Mouse (Mus musculus) intestine, embryonic 14.5 days (tissue): ENCODE data around the gene Tex12. TPM values are rescaled to one million over a fixed set of nuclear protein-coding genes. Genes with fewer than 3 reads are reported as not detected.

ENCODE experiments used
- ATAC-seq: fragments of 200-750 bp; cut with Nextera tagmentation; replicated peaks from 2 replicates; pipeline ENCODE4 v1.8.0; 2017; ENCODE audit warnings: low read depth, moderate number of reproducible peaks, moderate TSS enrichment, moderate library complexity; ENCODE audit not compliant: low FRiP score, low TSS enrichment
- DNase-seq: peaks from one replicate; pipeline ENCODE4 v3.0.0-alpha.2; 2018; ENCODE audit warnings: low spot score
- H3K27ac ChIP-seq: fragments of 300-500 bp; sonication (generic); 2 replicates; pipeline ENCODE4 v1.5.1; 2014; ENCODE audit warnings: low read depth, mild to moderate bottlenecking, control low read depth
- H3K27me3 ChIP-seq: fragments of 300-500 bp; sonication (generic); replicated peaks from 2 replicates; pipeline ENCODE4 v1.6.1; 2014; ENCODE audit warnings: low read length, control low read depth; ENCODE audit not compliant: control insufficient read depth, insufficient read depth
- H3K36me3 ChIP-seq: fragments of 300-500 bp; sonication (generic); 2 replicates; pipeline ENCODE4 v1.6.1; 2014; ENCODE audit warnings: low read length, control low read depth; ENCODE audit not compliant: control insufficient read depth, insufficient read depth
- H3K4me1 ChIP-seq: fragments of 300-500 bp; sonication (generic); replicated peaks from 2 replicates; pipeline ENCODE4 v1.6.1; 2014; ENCODE audit warnings: low read length, control low read depth, mixed read lengths; ENCODE audit not compliant: control insufficient read depth, insufficient read depth
- H3K4me2 ChIP-seq: fragments of 300-500 bp; sonication (generic); 2 replicates; pipeline ENCODE4 v1.6.1; 2014; ENCODE audit warnings: low read length
- H3K4me3 ChIP-seq: fragments of 300-500 bp; sonication (generic); 2 replicates; pipeline ENCODE4 v1.5.1; 2014; ENCODE audit warnings: low read depth, low read length, control low read depth, mixed read lengths
- H3K9ac ChIP-seq: fragments of 300-500 bp; sonication (generic); 2 replicates; pipeline ENCODE4 v1.6.1; 2014; ENCODE audit warnings: mild to moderate bottlenecking, low read length
- H3K9me3 ChIP-seq: fragments of 300-500 bp; sonication (generic); 2 replicates; pipeline ENCODE4 v1.6.1; 2016; ENCODE audit warnings: low read length, control low read depth; ENCODE audit not compliant: control insufficient read depth
- WGBS: fragments of 180-500 bp; shearing (Covaris S2); extraction: QIAGEN DNeasy Blood & Tissue Kit; methylation state at CpG from one replicate; pipeline ENCODE4 v1.1.7; 2014; 5-methylcytosine and 5-hydroxymethylcytosine counted together
- polyA plus RNA-seq: library from polyadenylated mRNA; unstranded; fragments of >200 nt; fragmentation: Nextera tagmentation; extraction: Ambion mirVana; gene quantifications from 2 replicates; pipeline ENCODE4 v1.2.1, GENCODE M21; 2014

Gene Tex12
- polyA plus RNA-seq, 1 experiment from 2014 or later = not detected

DNA sequence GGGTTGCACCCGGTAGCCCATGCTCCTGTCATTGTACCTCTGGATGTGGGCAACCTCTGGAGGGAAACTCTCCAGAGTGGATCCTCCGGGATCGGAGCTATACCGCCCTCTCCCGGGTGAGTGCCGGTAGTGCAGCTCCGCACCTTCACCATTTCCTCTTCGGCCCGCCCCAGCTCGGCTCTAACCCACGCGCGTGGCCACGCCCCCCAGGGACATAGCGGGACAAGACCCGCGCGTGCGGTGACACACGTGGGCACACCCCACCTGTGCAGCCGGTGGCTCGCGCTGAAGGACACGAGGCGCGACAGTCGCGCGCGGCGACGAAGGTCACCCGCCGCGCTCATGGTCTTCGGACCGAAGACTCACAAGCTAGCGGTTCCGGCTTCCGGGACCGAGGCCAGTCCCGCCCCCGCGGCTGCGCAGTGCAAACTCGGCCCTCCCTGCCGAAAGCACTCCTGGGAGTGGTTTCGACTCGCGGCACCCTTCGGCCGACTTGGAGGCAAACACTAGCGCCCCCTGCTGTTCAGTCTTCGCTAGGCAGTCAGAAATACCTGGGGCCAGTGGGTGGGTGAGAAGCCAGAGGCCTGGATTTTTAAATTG lies 32.7 kb downstream of the Tex12 start, which contains the start of gene Pts:
TSS of gene Pts (minus strand) at position 432 of the 600 bp plus-strand sequence.
- peak within 1 kb of the TSS; percentile 74 for H3K4me3 ChIP-seq
- no peaks in the 10 kb centered on the region; the same call in 1 of the 2 replicates for H3K36me3 ChIP-seq
- H3K4me1 ChIP-seq = peaks cover 8% of the 10 kb centered on the region
- no peaks in the 10 kb centered on the region for H3K27me3 ChIP-seq
- peak; percentile 98 for ATAC-seq
- H3K9ac ChIP-seq = peak within 1 kb of the TSS; percentile 45
- H3K4me2 ChIP-seq = peak within 1 kb of the TSS; percentile 61
- H3K27ac ChIP-seq = no peak within 1 kb of the TSS
- peak; percentile 99 for DNase-seq
- under 1% methylated on average over 54 of the region's 54 CpGs for WGBS
- no peaks in the 10 kb centered on the region for H3K9me3 ChIP-seq

DNA sequence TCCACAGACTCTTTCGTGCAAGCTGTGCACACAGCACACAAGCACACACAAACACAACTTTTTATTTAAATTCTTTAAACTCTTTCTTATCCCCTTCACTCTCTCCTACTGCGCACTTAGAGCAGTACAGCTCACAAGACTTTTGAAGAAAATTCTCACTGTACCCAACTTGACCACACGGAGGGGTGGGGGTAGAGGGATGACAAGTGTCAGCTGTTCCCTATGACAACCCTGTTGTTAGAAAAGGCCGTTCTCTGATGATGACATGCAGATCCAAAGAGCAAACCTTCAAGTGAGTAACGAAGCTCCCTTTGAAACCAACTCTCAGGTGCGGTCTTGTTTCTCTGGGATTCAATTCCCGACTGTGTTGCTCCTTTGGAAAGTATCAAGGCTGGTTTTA lies 33.3 kb downstream of the Tex12 start:
- ATAC-seq (0 out of 2 replicates have a peak, but pooled peaks have one; percentile 6), DNase-seq (no peak)
- peaks cover 8% of the 10 kb centered on the region for H3K4me1 ChIP-seq
- H3K9ac ChIP-seq = peak overlapping the region; percentile 45
- H3K9me3 ChIP-seq = no peaks in the 10 kb centered on the region
- no peaks in the 10 kb centered on the region for H3K27me3 ChIP-seq
- H3K27ac ChIP-seq = no peak overlapping the region
- H3K4me3 ChIP-seq = peak overlapping the region; percentile 74
- WGBS = 35% methylated on average over 7 of the region's 7 CpGs
- H3K36me3 ChIP-seq = no peaks in the 10 kb centered on the region; the same call in 1 of the 2 replicates
- peak overlapping the region; percentile 61 for H3K4me2 ChIP-seq

DNA sequence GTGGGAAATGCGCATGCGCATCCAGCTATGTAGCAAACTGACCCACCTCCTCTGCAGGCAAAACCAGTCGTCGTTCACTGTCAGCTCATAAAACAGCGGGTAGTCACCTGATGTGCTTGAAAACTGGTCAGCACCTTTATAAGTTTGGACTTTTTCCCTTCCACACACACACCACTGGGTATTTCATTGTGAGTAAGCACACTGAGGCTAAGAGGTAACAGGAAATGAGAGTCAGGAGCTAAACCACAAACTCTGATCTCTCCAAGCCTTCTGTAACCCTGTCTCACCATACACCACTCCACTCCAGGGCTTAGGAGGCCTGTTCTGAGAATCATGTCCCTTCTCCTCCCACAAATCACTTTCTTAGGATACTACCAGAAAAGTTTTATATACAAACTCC lies 35.5 kb downstream of the Tex12 start:
- Histone ChIP-seq H3K4me3 (no peak overlapping the region), H3K9ac (no peak overlapping the region), H3K4me1 (peaks cover 8% of the 10 kb centered on the region), H3K4me2 (no peak overlapping the region), H3K9me3 (no peaks in the 10 kb centered on the region), H3K36me3 (peaks cover 5% of the 10 kb centered on the region; the same call in 1 of the 2 replicates), H3K27me3 (no peaks in the 10 kb centered on the region), H3K27ac (no peak overlapping the region)
- ATAC-seq (no peak), DNase-seq (no peak)
- WGBS = 73% methylated on average over 5 of the region's 5 CpGs

DNA sequence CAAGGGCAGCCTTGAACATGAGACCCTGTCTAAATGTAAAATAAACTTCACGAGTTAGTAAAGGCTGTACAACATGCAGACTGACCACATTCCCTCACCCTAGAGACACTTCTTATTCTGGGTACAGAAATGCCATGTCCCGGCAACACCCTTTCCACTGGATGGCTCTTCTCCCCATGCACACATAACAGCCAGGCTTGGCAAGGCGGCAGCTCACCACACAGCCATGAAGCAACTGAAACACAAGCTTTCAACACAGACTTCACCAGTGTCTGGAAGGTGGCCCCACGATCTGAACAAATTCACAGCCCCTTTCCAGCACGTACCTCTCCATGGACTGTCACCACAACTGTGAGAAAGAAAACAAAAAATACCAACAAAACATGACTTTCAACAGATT lies 36.2 kb downstream of the Tex12 start:
- H3K4me2 ChIP-seq = no peak overlapping the region
- peaks cover 5% of the 10 kb centered on the region; the same call in 1 of the 2 replicates for H3K36me3 ChIP-seq
- no peak for ATAC-seq
- no peak overlapping the region for H3K4me3 ChIP-seq
- H3K27ac ChIP-seq = no peak overlapping the region
- no peak for DNase-seq
- H3K27me3 ChIP-seq = no peaks in the 10 kb centered on the region
- 87% methylated on average over 5 of the region's 5 CpGs for WGBS
- no peaks in the 10 kb centered on the region for H3K9me3 ChIP-seq
- H3K9ac ChIP-seq = no peak overlapping the region
- peaks cover 8% of the 10 kb centered on the region for H3K4me1 ChIP-seq

DNA sequence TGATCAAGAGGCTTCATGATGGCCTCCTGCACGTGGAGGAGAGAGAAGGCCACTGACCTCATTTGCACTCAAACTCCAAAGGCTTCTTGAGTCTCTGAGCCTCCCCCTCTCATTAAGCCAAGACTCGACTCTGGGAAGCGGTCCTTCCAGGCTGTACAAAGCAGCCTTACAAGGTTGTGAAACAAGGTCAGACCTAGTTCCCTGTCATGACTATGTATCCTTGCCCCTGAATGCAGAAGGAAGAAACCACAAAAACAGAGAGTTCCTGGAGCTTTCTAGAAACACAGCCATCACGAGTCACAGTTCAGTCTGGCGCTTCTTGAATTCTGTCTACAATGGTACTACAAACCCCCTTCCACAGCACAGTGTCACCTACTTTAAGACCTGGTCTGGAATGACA lies 38.6 kb downstream of the Tex12 start:
- no peak overlapping the region for H3K4me2 ChIP-seq
- no peak overlapping the region for H3K9ac ChIP-seq
- no peak overlapping the region for H3K4me3 ChIP-seq
- H3K36me3 ChIP-seq = peaks cover 5% of the 10 kb centered on the region; the same call in 1 of the 2 replicates
- no peaks in the 10 kb centered on the region for H3K27me3 ChIP-seq
- ATAC-seq (no peak), DNase-seq (no peak)
- H3K9me3 ChIP-seq = no peaks in the 10 kb centered on the region
- H3K27ac ChIP-seq = no peak overlapping the region
- WGBS = 83% methylated on average over 5 of the region's 5 CpGs
- peaks cover 4% of the 10 kb centered on the region for H3K4me1 ChIP-seq

DNA sequence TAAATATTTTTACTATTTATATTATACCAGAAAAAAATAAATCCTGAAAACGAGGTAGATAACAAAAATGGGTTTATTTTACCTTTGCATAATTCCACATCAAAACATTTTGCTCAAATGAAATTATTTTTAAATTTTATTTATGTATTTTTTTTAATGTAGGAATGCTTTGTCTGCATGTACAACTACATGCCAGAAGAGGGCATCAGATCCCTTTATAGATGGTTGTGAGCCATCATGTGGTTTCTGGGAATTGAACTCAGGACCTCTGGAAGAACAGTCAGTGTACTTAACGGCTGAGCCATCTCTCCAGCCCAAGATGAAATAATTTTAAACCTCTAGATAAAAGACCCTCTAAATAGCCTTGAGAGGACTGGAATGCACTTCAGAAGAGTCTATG lies 39.6 kb downstream of the Tex12 start:
- Histone ChIP-seq H3K27ac (no peak overlapping the region), H3K4me1 (no peaks in the 10 kb centered on the region), H3K4me2 (no peak overlapping the region), H3K9ac (no peak overlapping the region), H3K4me3 (no peak overlapping the region), H3K27me3 (no peaks in the 10 kb centered on the region), H3K36me3 (peaks cover 5% of the 10 kb centered on the region; the same call in 1 of the 2 replicates), H3K9me3 (no peaks in the 10 kb centered on the region)
- no peak for ATAC-seq
- no peak for DNase-seq
- 72% methylated on average over 2 of the region's 2 CpGs for WGBS

DNA sequence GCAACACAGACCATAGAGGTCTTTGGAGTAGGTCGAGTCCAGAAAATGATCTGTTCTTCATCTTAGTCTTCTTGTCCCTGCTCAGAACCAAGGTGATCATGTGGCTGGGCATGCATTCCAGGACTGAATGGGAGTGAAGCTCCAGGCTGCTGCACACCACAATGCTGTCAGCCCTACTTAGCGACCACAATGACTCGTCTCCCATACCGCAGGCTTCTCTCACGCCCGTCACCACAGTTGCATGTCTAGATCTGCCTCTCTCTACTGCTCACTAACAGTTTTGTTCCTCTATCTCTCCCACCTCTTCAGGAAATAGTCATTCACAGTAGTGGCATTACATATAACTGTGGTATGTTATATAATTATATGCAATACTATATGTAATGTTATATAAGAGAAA lies 40.4 kb downstream of the Tex12 start:
- WGBS = 83% methylated on average over 6 of the region's 6 CpGs
- DNase-seq (no peak), ATAC-seq (no peak)
- Histone ChIP-seq H3K4me3 (no peak overlapping the region), H3K27me3 (no peaks in the 10 kb centered on the region), H3K4me1 (no peaks in the 10 kb centered on the region), H3K36me3 (peaks cover 5% of the 10 kb centered on the region; the same call in 1 of the 2 replicates), H3K4me2 (no peak overlapping the region), H3K27ac (no peak overlapping the region), H3K9ac (no peak overlapping the region), H3K9me3 (no peaks in the 10 kb centered on the region)

DNA sequence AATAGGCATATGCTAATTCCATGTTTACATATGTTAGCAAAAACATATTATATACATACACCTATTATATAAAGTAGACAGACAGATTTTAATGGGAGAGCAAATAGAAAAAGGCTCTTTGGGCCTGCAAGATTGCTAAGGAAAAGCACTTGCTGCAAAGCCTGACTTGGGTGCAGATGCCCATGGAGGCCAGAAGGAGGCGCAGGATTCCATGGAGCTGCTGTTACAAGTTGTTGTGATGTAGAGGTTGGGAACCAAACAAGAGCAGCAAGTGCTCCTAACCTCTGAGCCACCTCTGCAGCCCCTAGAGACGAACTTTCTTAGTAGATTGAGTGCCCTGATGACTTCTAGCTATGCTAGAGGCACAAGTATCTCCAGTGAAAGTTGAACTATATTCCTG lies 42.3 kb downstream of the Tex12 start:
- H3K9me3 ChIP-seq = no peaks in the 10 kb centered on the region
- no peak overlapping the region for H3K9ac ChIP-seq
- ATAC-seq = no peak
- no peak for DNase-seq
- H3K4me1 ChIP-seq = no peaks in the 10 kb centered on the region
- no peaks in the 10 kb centered on the region for H3K27me3 ChIP-seq
- H3K4me3 ChIP-seq = no peak overlapping the region
- 0 out of 2 replicates have a peak, but pooled peaks cover 5% of the 10 kb centered on the region for H3K36me3 ChIP-seq
- no peak overlapping the region for H3K27ac ChIP-seq
- 27% methylated on average over 2 of the region's 2 CpGs for WGBS
- H3K4me2 ChIP-seq = no peak overlapping the region

DNA sequence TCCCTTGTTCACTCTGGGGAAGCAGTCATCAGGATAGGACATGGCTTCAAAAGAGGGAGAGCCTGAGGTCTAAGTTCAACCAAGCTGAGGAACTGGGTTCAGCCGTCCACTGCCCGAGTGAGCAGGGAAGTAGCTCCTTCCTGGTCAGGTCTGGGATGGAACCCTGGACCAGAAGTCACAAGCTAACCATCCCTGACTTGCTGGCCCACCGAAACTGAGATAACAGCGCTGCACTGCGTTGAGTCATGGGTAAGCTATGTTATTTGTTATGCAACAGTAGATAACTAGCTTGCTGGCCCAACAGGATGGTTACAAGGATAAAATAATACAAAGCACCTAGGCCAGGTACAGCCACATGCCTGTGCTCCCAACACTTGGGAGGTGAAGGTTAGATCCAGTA lies 45.7 kb downstream of the Tex12 start:
- no peaks in the 10 kb centered on the region for H3K36me3 ChIP-seq
- H3K9me3 ChIP-seq = no peaks in the 10 kb centered on the region
- WGBS = 72% methylated on average over 5 of the region's 5 CpGs
- no peaks in the 10 kb centered on the region for H3K4me1 ChIP-seq
- H3K4me2 ChIP-seq = no peak overlapping the region
- no peaks in the 10 kb centered on the region for H3K27me3 ChIP-seq
- ATAC-seq = no peak
- no peak overlapping the region for H3K4me3 ChIP-seq
- H3K27ac ChIP-seq = no peak overlapping the region
- H3K9ac ChIP-seq = no peak overlapping the region
- DNase-seq = no peak
